Mouse (Mus musculus): ENCODE measurements around the gene Zfp882. TPM values are rescaled to one million over a fixed set of nuclear protein-coding genes. Genes with fewer than 3 reads are reported as not detected.

Gene Zfp882
- 7.2 TPM for total RNA-seq (2023)

DNA sequence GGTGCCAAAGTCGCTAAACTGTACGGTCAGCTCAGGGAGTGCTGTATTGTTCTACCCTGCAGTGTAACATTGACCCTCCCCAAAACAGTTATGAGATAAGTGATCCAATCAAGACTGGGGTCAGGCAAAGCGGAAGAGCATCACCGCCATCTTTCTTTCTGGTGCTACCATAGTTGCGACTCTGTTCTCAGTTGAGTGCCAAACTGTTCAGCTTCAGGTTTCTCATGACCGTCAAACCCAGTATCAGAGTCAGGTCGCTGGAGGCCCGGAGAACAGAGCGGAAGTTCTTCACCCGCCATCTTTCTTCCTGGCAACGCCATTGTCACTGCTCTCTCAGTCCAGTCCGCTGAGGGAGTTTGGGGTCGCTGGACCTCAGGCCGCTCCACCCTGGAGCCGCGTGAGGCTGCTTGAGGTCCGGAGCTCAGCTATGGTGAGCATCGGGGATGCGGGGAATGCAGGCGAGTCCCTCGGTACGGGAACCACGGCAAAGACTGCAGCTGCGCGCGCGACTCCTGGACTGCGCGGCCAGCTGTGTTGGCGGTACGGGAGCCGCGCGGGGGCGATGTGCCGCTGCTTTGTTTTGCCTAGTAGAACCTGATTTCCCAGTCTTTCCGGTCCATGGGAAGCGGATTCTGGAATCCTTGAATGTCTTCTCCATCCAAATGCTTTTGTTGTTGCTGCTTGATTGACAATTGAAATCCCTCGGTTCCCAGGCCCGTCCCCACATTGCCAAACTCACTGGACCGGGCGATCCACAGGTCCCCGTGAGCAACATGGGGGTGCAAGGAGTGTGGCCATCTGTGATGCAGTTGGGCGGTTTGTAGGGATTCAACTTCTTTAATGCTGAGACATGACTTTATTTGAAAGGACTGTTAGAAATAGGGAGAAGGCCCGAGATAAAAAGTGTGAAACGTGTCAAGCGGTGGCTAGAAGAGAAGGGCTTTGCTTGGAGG lies at the start of gene Zfp882, which contains the start of gene Zfp617:
Gene Zfp882, plus strand, starts transcription at position 300 of the 953 bp plus-strand sequence.
Gene Zfp617, plus strand, starts transcription at position 327 of the 953 bp plus-strand sequence.

DNA sequence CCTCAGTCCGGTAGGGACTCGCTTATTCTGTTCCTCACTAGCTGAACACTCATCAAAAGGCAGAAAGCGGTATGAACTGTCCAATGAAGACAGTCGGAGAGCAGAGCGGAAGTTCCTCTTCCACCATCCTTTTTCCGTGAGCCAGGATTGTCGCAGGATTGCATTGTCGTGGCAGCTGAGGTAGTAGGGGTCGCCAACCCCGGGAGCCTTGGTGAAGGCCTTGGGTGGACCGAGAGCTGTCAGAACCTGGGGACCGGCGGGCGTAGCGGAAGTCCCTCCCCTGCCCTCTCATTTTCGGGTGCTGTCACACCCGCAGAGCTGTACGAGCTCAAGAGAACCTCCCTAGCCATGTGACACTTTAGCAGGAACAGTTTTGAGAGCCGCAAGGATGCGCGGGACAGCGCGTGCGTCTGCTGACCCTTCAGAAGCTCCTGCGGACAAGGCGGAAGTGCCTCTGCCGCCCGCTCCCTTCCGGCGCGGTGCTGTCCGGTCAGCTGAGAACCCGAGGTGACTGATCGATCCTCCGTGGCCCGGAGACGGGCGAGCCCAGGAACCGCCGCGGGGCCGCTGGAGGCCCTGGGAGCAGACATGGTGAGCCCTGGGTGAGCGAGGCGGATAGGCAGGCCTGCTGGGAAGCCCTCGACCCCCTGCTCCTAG lies 26.7 kb upstream of the Zfp882 start, which contains the start of gene Zfp709:
Gene Zfp709, plus strand, starts transcription at position 402 of the 657 bp plus-strand sequence.

GRCm38 (mm10) chr8:71950482-71951221 lies 42.2 kb downstream of the Zfp882 start, which contains the start of gene Zfp961:
Gene Zfp961, plus strand, starts transcription at chr8:71951038.

Other genes with a start within 250 kb of the Zfp882 start
- gene Unc13a, start 236.9 kb upstream of the Zfp882 start, total RNA-seq (2023): 0.77 TPM
- 89.5 TPM for gene Jak3, start 232.3 kb upstream of the Zfp882 start, total RNA-seq (2023)
- gene Insl3, start 219.4 kb upstream of the Zfp882 start, total RNA-seq (2023): 50.5 TPM
- gene B3gnt3, start 206.8 kb upstream of the Zfp882 start, total RNA-seq (2023): 0.98 TPM
- gene Fcho1, start 182.9 kb upstream of the Zfp882 start, total RNA-seq (2023): 133 TPM
- gene Zfp709, start 26.6 kb upstream of the Zfp882 start, total RNA-seq (2023): 11.6 TPM
- 8.7 TPM for gene Zfp617, start within 50 bp of the Zfp882 start, total RNA-seq (2023)
- gene Zfp961, start 42.4 kb downstream of the Zfp882 start, total RNA-seq (2023): 12.2 TPM
- 11.6 TPM for gene Cyp4f18, start 101.0 kb downstream of the Zfp882 start, total RNA-seq (2023)
- gene Olfr372, start 132.6 kb downstream of the Zfp882 start, total RNA-seq (2023): not detected
- not detected for gene Olfr373, start 174.6 kb downstream of the Zfp882 start, total RNA-seq (2023)
- gene Olfr374, start 198.4 kb downstream of the Zfp882 start, total RNA-seq (2023): not detected
- 130 TPM for gene Tpm4, start 226.4 kb downstream of the Zfp882 start, total RNA-seq (2023)

Measured in CD8-positive naive resting alpha-beta T cell, adult 57 days (primary cell).